Mouse (Mus musculus): Measurements from ENCODE around the gene E2f6.

Gene E2f6

GRCm38 (mm10) chr12:16800259-16800958 lies 10.4 kb upstream of the E2f6 start, which contains the start of gene Greb1:
Gene Greb1 (minus strand): TSS chr12:16800886.
- DNase-seq (ENCODE audit: low spot score in 2 of 2) = no peak

DNA sequence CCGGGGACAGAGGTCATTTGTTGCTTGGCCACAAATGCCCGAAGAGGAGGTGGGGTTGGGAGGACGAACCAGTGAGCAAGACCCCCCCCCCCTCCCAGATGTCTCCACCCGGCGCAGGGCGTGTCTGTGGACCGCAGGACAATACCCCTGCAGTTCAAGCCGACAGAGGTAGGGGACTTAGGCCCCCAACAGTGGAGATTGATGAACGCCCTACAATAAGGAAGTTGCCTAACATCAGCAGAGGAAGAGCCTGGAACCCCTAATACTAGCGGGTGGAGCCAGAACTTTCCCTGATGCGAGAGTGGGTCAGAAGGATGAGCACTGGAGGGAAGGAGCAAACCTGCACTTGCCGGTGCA lies 9.8 kb upstream of the E2f6 start:
- DNase-seq (ENCODE audit: low spot score in 2 of 2) = no peak

- DNase-seq (ENCODE audit: low spot score in 2 of 2) = no peak
These were observed 7.4 kb upstream of the E2f6 start for GRCm38 (mm10) chr12:16803237-16803955.

GRCm38 (mm10) chr12:16803956-16804430 lies 6.8 kb upstream of the E2f6 start:
- DNase-seq (ENCODE audit: low spot score in 2 of 2) = no peak

GRCm38 (mm10) chr12:16805511-16805910 lies 5.3 kb upstream of the E2f6 start:
- peak; percentile 50 to 83 for DNase-seq (ENCODE audit: low spot score in 2 of 2)

DNA sequence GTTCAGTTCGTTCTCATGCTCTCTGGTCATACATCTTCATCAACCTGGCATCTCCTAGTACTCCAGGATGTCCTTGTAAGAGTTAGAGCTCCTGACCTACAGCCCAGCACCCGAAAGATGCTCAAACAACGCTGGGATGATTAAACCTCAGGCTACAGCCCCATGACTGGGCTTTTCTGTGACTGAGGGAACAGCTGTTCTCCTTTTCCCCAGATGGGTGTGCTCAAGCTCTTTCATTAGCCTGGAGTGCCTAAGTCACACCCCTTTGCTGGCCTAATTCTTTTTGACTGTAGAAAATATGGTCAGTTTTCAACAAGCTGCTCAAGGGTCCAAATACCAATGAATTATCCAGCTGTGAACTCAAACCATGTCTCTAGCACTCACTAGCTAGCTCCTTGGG lies 2.7 kb upstream of the E2f6 start:
- peak in 1 of 2 experiments; percentile 10 for DNase-seq (ENCODE audit: low spot score in 2 of 2)

DNA sequence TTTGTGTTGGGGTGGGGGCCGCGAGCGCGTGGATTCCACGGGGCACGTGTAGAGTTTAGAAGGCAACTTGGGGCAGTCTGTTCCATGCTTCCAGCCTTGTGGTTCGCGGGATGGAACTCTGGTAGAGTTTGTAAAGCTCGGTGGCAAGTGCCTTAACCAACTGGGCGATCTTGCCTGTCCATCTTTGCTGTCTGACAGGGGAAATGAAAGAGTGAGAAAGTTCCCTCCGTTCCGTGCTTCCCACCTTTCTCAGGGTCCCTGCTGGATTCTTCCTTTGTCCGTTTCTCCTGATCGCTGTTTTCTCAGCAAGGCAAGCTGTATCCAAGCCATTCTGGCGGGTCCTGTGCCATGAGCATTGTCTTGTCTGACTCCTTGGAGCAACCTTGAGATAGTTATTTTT lies 714 bp downstream of the E2f6 start:
- no peak for DNase-seq (ENCODE audit: low spot score in 2 of 2)

DNA sequence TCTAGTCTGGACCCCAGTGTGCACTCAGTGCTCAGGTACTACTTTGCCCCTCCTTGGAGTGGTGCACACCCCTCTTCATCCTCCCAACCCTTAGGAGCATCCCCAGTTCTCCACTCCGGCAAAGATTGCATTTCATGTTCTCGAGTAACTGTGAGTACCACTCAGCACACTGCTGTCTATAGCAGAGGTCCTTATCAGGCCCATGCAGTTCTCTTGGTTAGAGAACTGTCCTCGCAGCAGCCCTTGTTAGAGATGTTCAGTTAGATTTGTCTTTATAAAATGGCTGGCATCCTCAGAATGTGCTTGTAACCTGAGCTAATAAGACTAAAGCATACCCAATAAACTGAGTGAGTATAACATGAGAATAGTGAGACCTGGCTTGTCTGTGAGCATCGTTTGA lies 6.4 kb downstream of the E2f6 start:
- no peak for DNase-seq (ENCODE audit: low spot score in 2 of 2)

DNA sequence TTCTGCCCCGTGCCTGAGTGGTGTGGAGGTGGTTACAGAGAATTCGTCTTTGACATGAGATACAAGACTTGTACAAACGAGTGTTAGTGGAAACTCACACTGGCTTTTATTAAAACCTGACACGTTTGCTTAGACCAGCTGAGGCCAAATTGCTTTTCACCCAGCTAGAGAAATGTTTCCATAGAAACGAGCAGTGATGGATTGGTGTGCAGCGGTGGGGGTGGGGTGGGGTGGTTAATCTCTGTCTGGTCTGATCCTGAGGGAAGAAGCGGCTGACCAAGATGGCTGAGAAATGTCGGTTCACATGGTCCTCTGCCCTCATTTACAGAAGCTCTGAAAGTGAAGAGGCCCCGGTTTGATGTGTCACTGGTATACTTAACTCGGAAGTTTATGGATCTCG lies 7.8 kb downstream of the E2f6 start:
- no peak for DNase-seq (ENCODE audit: low spot score in 2 of 2)

GRCm38 (mm10) chr12:16820761-16821160 lies 10.0 kb downstream of the E2f6 start:
- no peak for DNase-seq (ENCODE audit: low spot score in 2 of 2)

- DNase-seq (ENCODE audit: low spot score in 2 of 2) = no peak
These were observed 11.5 kb downstream of the E2f6 start for GRCm38 (mm10) chr12:16822181-16822734.

DNA sequence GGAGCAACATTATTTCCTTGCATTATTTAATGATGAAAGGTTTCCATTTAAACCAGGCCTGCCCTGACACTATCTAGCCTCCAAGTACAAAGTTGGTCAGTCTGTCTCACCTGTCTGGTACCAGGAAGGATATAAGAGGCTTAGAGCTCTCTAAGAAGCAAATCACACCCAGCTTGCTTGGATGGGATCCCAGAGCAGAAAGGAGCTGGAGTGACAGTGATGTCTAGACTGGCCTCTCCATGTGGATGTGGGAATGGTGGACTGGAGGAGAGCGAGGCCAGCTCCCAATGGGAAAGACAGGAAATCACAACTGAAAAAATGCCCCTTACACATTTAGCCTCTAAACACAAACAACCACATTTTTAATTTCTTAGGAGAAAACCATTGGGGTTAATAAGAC lies 12.9 kb downstream of the E2f6 start:
- DNase-seq (ENCODE audit: low spot score in 2 of 2) = no peak

- no peak for DNase-seq (ENCODE audit: low spot score in 2 of 2)
These were observed 17.7 kb downstream of the E2f6 start for GRCm38 (mm10) chr12:16828505-16828904.

GRCm38 (mm10) chr12:16829785-16830184 lies 19.0 kb downstream of the E2f6 start:
- DNase-seq (ENCODE audit: low spot score in 2 of 2) = peak in 1 of 2 experiments; percentile 8

DNA sequence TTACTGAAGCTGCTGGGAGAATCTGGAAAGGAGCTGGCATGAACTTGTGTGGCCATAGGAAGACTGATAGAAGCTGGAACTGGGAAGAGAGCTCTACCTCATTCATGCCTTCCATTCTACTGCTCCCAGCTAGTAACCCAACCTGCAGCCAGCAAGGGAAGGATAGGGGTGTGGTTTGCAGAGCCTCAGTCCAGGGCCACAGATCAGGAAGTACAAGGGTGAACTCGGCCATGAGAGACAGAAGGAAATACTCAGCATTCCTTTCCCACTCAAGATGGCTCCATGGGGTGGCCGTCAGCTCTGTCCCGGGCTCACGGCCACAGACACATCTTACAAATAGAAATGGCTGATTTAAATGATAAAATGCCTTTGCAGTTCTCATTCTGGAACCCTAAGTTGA lies 20.3 kb downstream of the E2f6 start:
- no peak for DNase-seq (ENCODE audit: low spot score in 2 of 2)

DNA sequence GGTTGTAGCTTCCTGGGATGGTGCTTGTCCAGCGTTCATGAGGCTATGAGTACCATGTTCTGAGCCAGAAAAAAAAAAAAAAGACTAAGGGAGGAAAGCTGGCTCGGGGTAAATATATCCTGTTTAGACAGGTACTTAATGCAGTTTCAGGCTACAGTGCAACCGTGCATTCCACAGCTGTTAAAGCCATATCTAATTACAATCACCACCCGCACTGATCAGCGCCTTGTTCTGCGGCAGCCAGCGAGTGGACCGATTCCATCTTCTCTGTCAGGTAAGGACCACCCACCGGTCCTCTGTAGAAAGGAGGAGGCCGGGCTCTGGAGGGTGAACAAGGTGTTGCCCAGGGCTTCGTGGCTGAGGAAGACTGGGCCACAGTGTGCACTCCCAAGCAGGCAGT lies 23.9 kb downstream of the E2f6 start:
- no peak for DNase-seq (ENCODE audit: low spot score in 2 of 2)

DNA sequence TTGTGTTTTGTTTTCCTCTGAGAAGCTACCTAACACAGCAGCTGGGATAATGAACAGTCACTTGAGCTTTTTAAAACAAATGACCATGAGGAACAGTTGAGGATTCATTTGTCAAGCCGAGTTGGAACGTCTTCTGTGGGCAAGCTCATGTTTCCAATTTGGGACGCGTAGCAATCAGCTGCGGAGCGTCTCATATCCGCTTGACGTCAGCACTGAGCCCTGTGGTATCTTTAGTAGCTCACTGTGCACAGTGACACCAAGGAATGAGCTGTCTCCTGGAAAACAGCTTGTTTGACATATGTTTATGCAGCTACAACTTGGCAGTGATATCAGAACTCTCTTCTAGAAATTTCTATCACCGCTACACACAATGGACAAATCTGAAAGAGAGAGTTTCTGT lies 25.4 kb downstream of the E2f6 start:
- no peak for DNase-seq (ENCODE audit: low spot score in 2 of 2)

DNA sequence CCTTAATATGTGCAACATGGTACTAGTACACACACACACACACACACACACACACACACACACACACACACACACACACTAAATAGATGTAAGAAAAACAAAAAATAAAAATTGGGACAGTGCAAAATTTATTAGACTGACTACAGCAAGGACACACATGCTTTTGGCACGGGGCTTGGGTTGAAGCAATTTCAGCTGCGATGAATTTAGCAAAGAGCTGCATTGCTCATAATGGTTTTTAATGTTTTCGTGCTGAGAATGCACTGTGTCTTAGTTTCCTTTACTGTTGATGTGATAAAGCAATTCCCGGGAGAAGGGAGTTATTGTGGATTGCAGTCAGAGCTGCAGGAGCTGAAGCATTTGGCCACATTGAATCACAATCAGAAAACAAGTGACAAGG lies 27.0 kb downstream of the E2f6 start:
- no peak for DNase-seq (ENCODE audit: low spot score in 2 of 2)

GRCm38 (mm10) chr12:16840842-16841782 lies 30.3 kb downstream of the E2f6 start:
- no peak for DNase-seq (ENCODE audit: low spot score in 2 of 2)

DNA sequence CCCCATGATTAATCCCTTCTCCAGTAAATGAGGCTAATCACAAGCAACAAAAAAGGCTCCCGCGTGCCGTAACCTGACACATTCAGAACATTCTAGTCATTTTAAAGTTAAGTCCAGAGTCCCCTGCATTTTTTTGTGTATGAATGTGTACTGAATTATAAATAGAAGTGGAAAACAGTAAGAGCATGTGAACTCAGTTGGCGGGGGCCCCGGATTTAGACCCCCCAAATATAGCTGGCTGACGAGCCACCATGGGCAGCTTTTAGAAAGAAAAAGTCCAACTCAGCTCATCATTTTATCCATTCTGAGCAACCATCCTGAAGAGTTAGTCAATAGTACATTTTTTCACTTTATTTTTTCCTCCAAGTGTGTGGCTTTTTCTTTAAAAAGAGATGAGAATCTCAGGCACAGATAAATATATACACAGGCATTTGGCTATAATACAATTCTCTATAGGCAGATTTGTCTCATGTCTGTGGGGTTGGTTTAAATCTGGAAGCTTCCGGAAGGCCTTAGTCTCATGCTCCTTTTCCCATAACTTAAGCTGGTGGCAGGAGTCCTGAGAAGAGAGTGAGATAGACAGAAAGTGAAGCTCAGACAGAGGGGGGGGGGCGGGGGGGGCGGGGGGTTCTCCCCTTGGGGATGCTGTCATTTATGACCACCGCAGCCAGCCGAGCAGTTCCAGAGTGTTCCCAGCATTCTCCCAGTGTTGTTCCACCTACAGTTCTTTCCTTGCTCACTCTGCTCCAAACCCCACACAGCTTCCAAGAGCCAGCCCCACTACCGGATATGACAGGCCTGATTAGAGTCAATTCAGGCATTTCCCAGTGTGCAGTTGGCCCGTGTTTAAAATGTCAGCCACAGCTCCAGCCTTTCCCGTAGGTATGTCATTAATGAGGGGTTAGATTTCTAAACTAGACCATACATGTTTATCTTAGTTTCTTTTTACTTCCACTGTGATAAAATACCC lies 34.1 kb downstream of the E2f6 start:
- DNase-seq (ENCODE audit: low spot score in 2 of 2) = no peak

Data from thymus, postnatal 10 days (tissue).